Mouse (Mus musculus) cerebellum, adult 2 months (tissue): ENCODE results near the gene Rgs9bp. TPM values are rescaled to one million over a fixed set of nuclear protein-coding genes. Genes with fewer than 3 reads are reported as not detected.

Source experiments
- DNase-seq, 2 experiments: peaks; one replicate each; pipeline ENCODE4 v3.0.0; 2021
- H3K27ac ChIP-seq: fragments of 200-500 bp; 2 replicates; pipeline ENCODE4 v1.5.1; 2012; ENCODE audit warnings: low read length, control low read depth, inconsistent platforms; ENCODE audit not compliant: insufficient read depth
- H3K27me3 ChIP-seq: fragments of 200-500 bp; 2 replicates; pipeline ENCODE4 v1.6.1; 2012; ENCODE audit warnings: inconsistent platforms, mild to moderate bottlenecking, low read length, moderate library complexity; ENCODE audit not compliant: control insufficient read depth, insufficient read depth
- H3K4me1 ChIP-seq: fragments of 200-500 bp; 2 replicates; pipeline ENCODE4 v1.6.1; 2011; ENCODE audit warnings: low read length; ENCODE audit not compliant: control insufficient read depth, insufficient read depth
- H3K4me3 ChIP-seq: fragments of 200-500 bp; replicated peaks from 2 replicates; pipeline ENCODE3; 2011; ENCODE audit warnings: mild to moderate bottlenecking, low read depth, low read length, control low read depth; ENCODE audit not compliant: insufficient read depth
- CTCF ChIP-seq: fragments of 200-500 bp; IDR thresholded peaks from 2 replicates; pipeline ENCODE4 v1.5.1; 2011; ENCODE audit warnings: low read depth, mild to moderate bottlenecking, control low read depth, low read length, moderate library complexity, borderline replicate concordance; ENCODE audit not compliant: insufficient read depth
- POLR2A ChIP-seq: fragments of 200-500 bp; IDR thresholded peaks from 2 replicates; pipeline ENCODE4 v1.6.1; 2011; ENCODE audit warnings: low read length, control low read depth, borderline replicate concordance; ENCODE audit not compliant: insufficient read depth
- WGBS: fragments of 180-500 bp; shearing (Covaris S2); methylation state at CpG from one replicate; pipeline ENCODE4 v1.1.7; 2018; 5-methylcytosine and 5-hydroxymethylcytosine counted together
- polyA plus RNA-seq: library from polyadenylated mRNA; depleted of rRNA; stranded (reverse); fragments of >200 nt; gene quantifications from 2 replicates; pipeline ENCODE4 v1.2.3, GENCODE M21; 2012

Rgs9bp gene
- polyA plus RNA-seq, 1 experiment: 0.07 TPM

GRCm38 (mm10) chr7:35602766-35603165, 17.4 kb upstream of the Rgs9bp start:
- Histone ChIP-seq H3K27me3 (no peaks in the 10 kb centered on the region), H3K4me1 (no peaks in the 10 kb centered on the region), H3K27ac (no peak overlapping the region), H3K4me3 (no peak overlapping the region)
- TF ChIP-seq POLR2A (no peak), CTCF (no peak)
- WGBS: 95% methylated on average over 5 of the region's 5 CpGs
- DNase-seq: no peak

GRCm38 (mm10) chr7:35601106-35601505, 15.7 kb upstream of the Rgs9bp start:
- TF ChIP-seq POLR2A: no peak
- TF ChIP-seq CTCF: no peak
- Histone ChIP-seq H3K4me1 (no peaks in the 10 kb centered on the region), H3K4me3 (no peak overlapping the region), H3K27ac (no peak overlapping the region), H3K27me3 (no peaks in the 10 kb centered on the region)
- WGBS: 99% methylated on average over 6 of the region's 6 CpGs
- DNase-seq: no peak

- TF ChIP-seq CTCF: no peak
- no peak for TF ChIP-seq POLR2A
Measured at GRCm38 (mm10) chr7:35600031-35600430, 14.6 kb upstream of the Rgs9bp start.

GRCm38 (mm10) chr7:35599492-35599891, 14.1 kb upstream of the Rgs9bp start:
- Histone ChIP-seq H3K4me1 (peaks cover 4% of the 10 kb centered on the region; the same call in 1 of the 2 replicates), H3K27ac (no peak overlapping the region), H3K27me3 (no peaks in the 10 kb centered on the region), H3K4me3 (no peak overlapping the region)
- no peak for DNase-seq
- TF ChIP-seq CTCF (no peak), POLR2A (no peak)
- WGBS: 87% methylated on average over 9 of the region's 9 CpGs

More at GRCm38 (mm10) chr7:35600031-35600430, 14.6 kb upstream of the Rgs9bp start:
- DNase-seq: no peak
- WGBS: 90% methylated on average over 10 of the region's 10 CpGs
- H3K27ac ChIP-seq: no peak overlapping the region
- peaks cover 4% of the 10 kb centered on the region; the same call in 1 of the 2 replicates for H3K4me1 ChIP-seq
- H3K27me3 ChIP-seq: no peaks in the 10 kb centered on the region
- no peak overlapping the region for H3K4me3 ChIP-seq

GRCm38 (mm10) chr7:35594311-35594710, 8.9 kb upstream of the Rgs9bp start:
- Histone ChIP-seq H3K27me3 (no peaks in the 10 kb centered on the region), H3K27ac (no peak overlapping the region), H3K4me3 (no peak overlapping the region), H3K4me1 (peaks cover 4% of the 10 kb centered on the region; the same call in 1 of the 2 replicates)
- TF ChIP-seq POLR2A: no peak
- no peak for TF ChIP-seq CTCF
- 88% methylated on average over 5 of the region's 5 CpGs for WGBS
- no peak for DNase-seq

- H3K4me1 ChIP-seq: peaks cover 12% of the 10 kb centered on the region
- no peak for DNase-seq
- WGBS: 72% methylated on average over 10 of the region's 10 CpGs
- TF ChIP-seq POLR2A (no peak), CTCF (no peak)
- H3K27ac ChIP-seq: no peak overlapping the region
- no peak overlapping the region for H3K4me3 ChIP-seq
- no peaks in the 10 kb centered on the region for H3K27me3 ChIP-seq
Measured at GRCm38 (mm10) chr7:35590731-35591191, 5.4 kb upstream of the Rgs9bp start.

GRCm38 (mm10) chr7:35589485-35589884, 4.1 kb upstream of the Rgs9bp start:
- Histone ChIP-seq H3K27ac (no peak overlapping the region), H3K4me1 (peaks cover 8% of the 10 kb centered on the region), H3K27me3 (no peaks in the 10 kb centered on the region), H3K4me3 (no peak overlapping the region)
- WGBS: 82% methylated on average over 7 of the region's 7 CpGs
- no peak for TF ChIP-seq CTCF
- TF ChIP-seq POLR2A: no peak
- no peak for DNase-seq

- no peak overlapping the region for H3K27ac ChIP-seq
- DNase-seq: no peak
- WGBS: 87% methylated on average over 9 of the region's 9 CpGs
- H3K27me3 ChIP-seq: no peaks in the 10 kb centered on the region
- H3K4me3 ChIP-seq: no peak overlapping the region
- TF ChIP-seq POLR2A (no peak), CTCF (no peak)
- H3K4me1 ChIP-seq: peaks cover 10% of the 10 kb centered on the region
Measured at GRCm38 (mm10) chr7:35588680-35589428, 3.5 kb upstream of the Rgs9bp start.
